In the genomic region with DNA sequence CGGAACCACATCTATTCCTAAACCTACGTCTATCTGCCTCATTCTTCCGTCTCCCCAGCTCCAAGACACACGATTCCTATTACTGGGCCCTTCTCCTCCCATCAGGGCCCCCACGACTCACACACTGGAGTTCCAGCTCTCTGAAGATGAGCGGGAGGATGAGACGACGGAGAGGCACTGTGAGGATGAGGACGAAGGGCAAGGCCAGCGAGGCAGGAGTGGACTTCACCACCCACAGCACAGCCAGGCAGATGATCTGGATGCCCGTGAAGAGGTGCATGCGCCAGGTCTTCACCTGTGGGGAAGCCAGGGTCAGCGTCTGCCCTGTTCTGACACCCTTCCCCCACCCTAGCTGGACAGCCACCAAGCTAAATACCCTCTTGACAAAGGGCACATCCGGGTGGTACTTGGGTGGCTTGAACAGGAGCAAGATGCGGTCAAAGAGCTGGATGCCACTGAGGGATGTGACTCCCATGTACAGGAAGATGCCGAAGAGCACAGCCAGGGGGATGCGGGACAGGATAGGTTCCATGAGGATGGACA, we compare ENCODE assay signal across 20 mouse cellular contexts. TPM values are rescaled to one million over a fixed set of nuclear protein-coding genes. Genes with fewer than 3 reads are reported as not detected.
DNase-seq lines count a peak whose midpoint lies in the region; ATAC-seq lines count a peak whose summit lies in the region.
"Had no signal": no experiment of that assay in that cellular context is flagged by ENCODE, and none has a peak within 500 bp of the region (broad histone marks: within the 10 kb centered on the region; RNA-seq: fewer than 3 reads in every experiment).

No protein-coding gene starts in this region.

- no peak overlapping the region for H3K9ac ChIP-seq in heart, embryonic 11.5 days (ENCODE audit: low read depth, low read length)
- 0 out of 2 replicates have a peak overlapping the region, but pooled peaks have one; percentile 1 for H3K9ac ChIP-seq in liver, embryonic 12.5 days
- H3K9ac ChIP-seq in liver, embryonic 15.5 days = peak overlapping the region; percentile 13; the same call in 1 of the 2 replicates
- H3K9ac ChIP-seq: embryonic facial prominence, embryonic 12.5 days; forebrain, embryonic 13.5 days; forebrain, postnatal 0 days; hindbrain, embryonic 15.5 days had no signal

- no peaks in the 10 kb centered on the region for H3K9me3 ChIP-seq in heart, embryonic 11.5 days (replicated peaks; ENCODE audit: control insufficient read depth, low read length)
- H3K9me3 ChIP-seq in megakaryocyte, embryonic 14.5 days = no peaks in the 10 kb centered on the region
- H3K9me3 ChIP-seq in liver, embryonic 12.5 days (replicated peaks) = no peaks in the 10 kb centered on the region
- no peaks in the 10 kb centered on the region for H3K9me3 ChIP-seq in liver, embryonic 15.5 days (replicated peaks)
- H3K9me3 ChIP-seq: embryonic facial prominence, embryonic 12.5 days; forebrain, embryonic 13.5 days; hindbrain, embryonic 15.5 days had no signal

- no peaks in the 10 kb centered on the region for H3K36me3 ChIP-seq in heart, embryonic 11.5 days (ENCODE audit: control insufficient read depth, insufficient read depth, low read length)
- no peaks in the 10 kb centered on the region for H3K36me3 ChIP-seq in megakaryocyte, embryonic 14.5 days (replicated peaks; ENCODE audit: low read length)
- peaks cover 74% of the 10 kb centered on the region for H3K36me3 ChIP-seq in liver, embryonic 12.5 days
- H3K36me3 ChIP-seq in liver, embryonic 15.5 days (replicated peaks) = peaks cover 80% of the 10 kb centered on the region
- H3K36me3 ChIP-seq: embryonic facial prominence, embryonic 12.5 days; hindbrain, embryonic 15.5 days had no signal

- no peak for ATAC-seq in heart, embryonic 11.5 days (replicated peaks; ENCODE audit: insufficient number of reproducible peaks, low FRiP score, low TSS enrichment)
- ATAC-seq in megakaryocyte, adult 5-6 weeks (ENCODE audit: poor library complexity, severe bottlenecking) = no peak
- no peak for ATAC-seq in liver, embryonic 12.5 days
- no peak for ATAC-seq in liver, embryonic 15.5 days (ENCODE audit: insufficient read depth)
- ATAC-seq: activated CD4-positive, CD25-positive, alpha-beta regulatory T cell, adult 4 months; forebrain, embryonic 13.5 days; forebrain, postnatal 0 days; Patski had no signal

- H3K27ac ChIP-seq in heart, embryonic 11.5 days (ENCODE audit: low read depth, low read length) = no peak overlapping the region
- peak overlapping the region; percentile 23; the same call in 1 of the 2 replicates for H3K27ac ChIP-seq in liver, embryonic 12.5 days
- H3K27ac ChIP-seq in liver, embryonic 15.5 days (replicated peaks) = peak overlapping the region; percentile 75
- H3K27ac ChIP-seq: embryonic facial prominence, embryonic 12.5 days; forebrain, embryonic 13.5 days; hindbrain, embryonic 15.5 days had no signal

- no peaks in the 10 kb centered on the region for H3K4me1 ChIP-seq in heart, embryonic 11.5 days (ENCODE audit: control insufficient read depth, insufficient read depth, low read length)
- H3K4me1 ChIP-seq in megakaryocyte, embryonic 14.5 days = no peaks in the 10 kb centered on the region; the same call in 1 of the 2 replicates
- peaks cover 50% of the 10 kb centered on the region for H3K4me1 ChIP-seq in liver, embryonic 12.5 days
- peaks cover 73% of the 10 kb centered on the region for H3K4me1 ChIP-seq in liver, embryonic 15.5 days (replicated peaks)
- H3K4me1 ChIP-seq: embryonic facial prominence, embryonic 12.5 days; forebrain, embryonic 13.5 days; hindbrain, embryonic 15.5 days had no signal

- H3K4me2 ChIP-seq in heart, embryonic 11.5 days = no peak overlapping the region
- no peak overlapping the region for H3K4me2 ChIP-seq in liver, embryonic 12.5 days
- peak overlapping the region; percentile 21; the same call in 1 of the 2 replicates for H3K4me2 ChIP-seq in liver, embryonic 15.5 days
- H3K4me2 ChIP-seq: embryonic facial prominence, embryonic 12.5 days; forebrain, embryonic 13.5 days; hindbrain, embryonic 15.5 days had no signal

- 82% methylated on average over 17 of the region's 17 CpGs for WGBS in heart, embryonic 11.5 days (ENCODE audit: insufficient replicate concordance)
- 83% methylated on average over 17 of the region's 17 CpGs for whole genome bisulfite sequencing in liver, embryonic 12.5 days (ENCODE audit: insufficient replicate concordance)
- WGBS in liver, embryonic 15.5 days (ENCODE audit: insufficient replicate concordance) = 84% methylated on average over 17 of the region's 17 CpGs

- H3K27me3 ChIP-seq in heart, embryonic 11.5 days (ENCODE audit: control insufficient read depth, insufficient read depth, low read length) = peaks cover 4% of the 10 kb centered on the region
- H3K27me3 ChIP-seq in megakaryocyte, embryonic 14.5 days (replicated peaks) = peaks cover 77% of the 10 kb centered on the region
- H3K27me3 ChIP-seq in liver, embryonic 12.5 days (replicated peaks) = peaks cover 44% of the 10 kb centered on the region
- peaks cover 24% of the 10 kb centered on the region; the same call in 1 of the 2 replicates for H3K27me3 ChIP-seq in liver, embryonic 15.5 days
- H3K27me3 ChIP-seq: embryonic facial prominence, embryonic 12.5 days; hindbrain, embryonic 15.5 days had no signal

- H3K4me3 ChIP-seq in heart, embryonic 11.5 days (ENCODE audit: low read depth, low read length) = no peak overlapping the region
- H3K4me3 ChIP-seq in megakaryocyte, embryonic 14.5 days (replicated peaks) = peak overlapping the region; percentile 29
- no peak overlapping the region for H3K4me3 ChIP-seq in liver, embryonic 12.5 days
- H3K4me3 ChIP-seq in liver, embryonic 15.5 days (replicated peaks) = no peak overlapping the region
- H3K4me3 ChIP-seq: embryonic facial prominence, embryonic 12.5 days; forebrain, embryonic 13.5 days; hindbrain, embryonic 15.5 days had no signal

- DNase-seq in heart, adult 11 months = peak; percentile 80
- no peak for DNase-seq in ovary, adult 18-20 months (ENCODE audit: low spot score)
- no peak for DNase-seq in urinary bladder, adult 18-20 months (ENCODE audit: low spot score in 2 of 2)
- DNase-seq: adrenal gland, postnatal 14 days; cerebellum, adult 2 months; cerebellum, postnatal 25 days; forebrain, postnatal 0 days; gastrocnemius, postnatal 14 days had no signal

RNA-seq across cellular contexts. Expression of gene Slc4a1, which starts 15.0 kb away (rescaled TPM):
- polyA plus RNA-seq in heart, embryonic 11.5 days (2014; fragmentation: Nextera tagmentation; extraction: Ambion mirVana) = 102 and 112 TPM in 2 replicates
- polyA plus RNA-seq in megakaryocyte, embryonic 14.5 days (2012; ENCODE audit: insufficient read depth, low replicate concordance) = 0.13 and 2.8 TPM in 2 replicates
- total RNA-seq in megakaryocyte, adult 5-6 weeks (2015) = 3.3 and 8.2 TPM in 2 replicates
- total RNA-seq in megakaryocyte, adult 5-6 weeks (2017) = 3.3 and 7.2 TPM in 2 replicates
- polyA plus RNA-seq in liver, embryonic 12.5 days (2016; fragmentation: Nextera tagmentation; extraction: Ambion mirVana) = 913 and 972 TPM in 2 replicates
- 1,073 and 1,204 TPM in 2 replicates for polyA plus RNA-seq in liver, embryonic 15.5 days (2015; fragmentation: Nextera tagmentation; extraction: Ambion mirVana)
- polyA plus RNA-seq: Patski had no signal

RNA-seq across cellular contexts. Expression of gene Ubtf, which starts 31.5 kb away (rescaled TPM):
- 52.4 and 56.4 TPM in 2 replicates for polyA plus RNA-seq in heart, embryonic 11.5 days (2014; fragmentation: Nextera tagmentation; extraction: Ambion mirVana)
- polyA plus RNA-seq in megakaryocyte, embryonic 14.5 days (2012; ENCODE audit: insufficient read depth, low replicate concordance) = 46.9 and 85.8 TPM in 2 replicates
- total RNA-seq in megakaryocyte, adult 5-6 weeks (2015) = 19.6 and 22.4 TPM in 2 replicates
- 82.8 and 90.2 TPM in 2 replicates for total RNA-seq in megakaryocyte, adult 5-6 weeks (2017)
- 97.2 and 98.8 TPM in 2 replicates for polyA plus RNA-seq in liver, embryonic 12.5 days (2016; fragmentation: Nextera tagmentation; extraction: Ambion mirVana)
- 50.9 and 55.2 TPM in 2 replicates for polyA plus RNA-seq in liver, embryonic 15.5 days (2015; fragmentation: Nextera tagmentation; extraction: Ambion mirVana)

RNA-seq across cellular contexts. Expression of gene Rundc3a, which starts 42.2 kb away (rescaled TPM):
- 1.3 TPM in 2 replicates for polyA plus RNA-seq in heart, embryonic 11.5 days (2014; fragmentation: Nextera tagmentation; extraction: Ambion mirVana)
- polyA plus RNA-seq in megakaryocyte, embryonic 14.5 days (2012; ENCODE audit: insufficient read depth, low replicate concordance) = 3.8 and 6.6 TPM in 2 replicates
- not detected in 2 replicates for total RNA-seq in megakaryocyte, adult 5-6 weeks (2015)
- not detected in 2 replicates for total RNA-seq in megakaryocyte, adult 5-6 weeks (2017)
- polyA plus RNA-seq in liver, embryonic 12.5 days (2016; fragmentation: Nextera tagmentation; extraction: Ambion mirVana) = 1.9 and 2.1 TPM in 2 replicates
- 2.2 and 2.4 TPM in 2 replicates for polyA plus RNA-seq in liver, embryonic 15.5 days (2015; fragmentation: Nextera tagmentation; extraction: Ambion mirVana)
- total RNA-seq: gastrocnemius, adult 18-20 months; heart, postnatal 25 days had no signal

RNA-seq across cellular contexts. Expression of gene Atxn7l3, which starts 54.6 kb away (rescaled TPM):
- polyA plus RNA-seq in heart, embryonic 11.5 days (2014; fragmentation: Nextera tagmentation; extraction: Ambion mirVana) = 9.9 and 12.0 TPM in 2 replicates
- polyA plus RNA-seq in megakaryocyte, embryonic 14.5 days (2012; ENCODE audit: insufficient read depth, low replicate concordance) = 64.8 and 80.0 TPM in 2 replicates
- total RNA-seq in megakaryocyte, adult 5-6 weeks (2015) = 24.9 and 26.9 TPM in 2 replicates
- 25.5 and 25.7 TPM in 2 replicates for total RNA-seq in megakaryocyte, adult 5-6 weeks (2017)
- 7.3 and 7.5 TPM in 2 replicates for polyA plus RNA-seq in liver, embryonic 12.5 days (2016; fragmentation: Nextera tagmentation; extraction: Ambion mirVana)
- polyA plus RNA-seq in liver, embryonic 15.5 days (2015; fragmentation: Nextera tagmentation; extraction: Ambion mirVana) = 3.8 and 4.6 TPM in 2 replicates

RNA-seq across cellular contexts. Expression of gene Slc25a39, which starts 56.7 kb away (rescaled TPM):
- 274 and 281 TPM in 2 replicates for polyA plus RNA-seq in heart, embryonic 11.5 days (2014; fragmentation: Nextera tagmentation; extraction: Ambion mirVana)
- 164 and 165 TPM in 2 replicates for polyA plus RNA-seq in megakaryocyte, embryonic 14.5 days (2012; ENCODE audit: insufficient read depth, low replicate concordance)
- 41.5 and 47.5 TPM in 2 replicates for total RNA-seq in megakaryocyte, adult 5-6 weeks (2015)
- total RNA-seq in megakaryocyte, adult 5-6 weeks (2017) = 20.5 and 22.8 TPM in 2 replicates
- 365 and 367 TPM in 2 replicates for polyA plus RNA-seq in liver, embryonic 12.5 days (2016; fragmentation: Nextera tagmentation; extraction: Ambion mirVana)
- polyA plus RNA-seq in liver, embryonic 15.5 days (2015; fragmentation: Nextera tagmentation; extraction: Ambion mirVana) = 451 and 525 TPM in 2 replicates

Comparison
In these comparisons a context has a peak if more than half of its experiments do, and no peak if none do; other contexts are left out.
1. RNA of gene Slc4a1, which starts 15.0 kb away (polyA plus RNA-seq): 1,073 to 1,204 TPM in liver, embryonic 15.5 days, 913 to 972 TPM in liver, embryonic 12.5 days and 102 to 112 TPM in heart, embryonic 11.5 days; 0.13 to 2.8 TPM in megakaryocyte, embryonic 14.5 days; every median in the first group is over 10 times any median in the second.